Mouse (Mus musculus) neural tube, embryonic 12.5 days (tissue): ENCODE data around the gene Pex19. TPM values are rescaled to one million over a fixed set of nuclear protein-coding genes. Genes with fewer than 3 reads are reported as not detected.

ENCODE experiments used
- ATAC-seq: fragments of 200-750 bp; cut with Nextera tagmentation; 2 replicates; pipeline ENCODE4 v1.8.0; 2017; ENCODE audit warnings: low read depth, mild to moderate bottlenecking, moderate TSS enrichment, moderate library complexity; ENCODE audit not compliant: low FRiP score
- H3K27ac ChIP-seq: fragments of 300-500 bp; sonication (generic); 2 replicates; pipeline ENCODE4 v1.5.1; 2016
- H3K27me3 ChIP-seq: fragments of 300-500 bp; sonication (generic); replicated peaks from 2 replicates; pipeline ENCODE4 v1.6.1; 2016; ENCODE audit warnings: mild to moderate bottlenecking
- H3K36me3 ChIP-seq: fragments of 300-500 bp; sonication (generic); 2 replicates; pipeline ENCODE4 v1.6.1; 2016; ENCODE audit warnings: mild to moderate bottlenecking
- H3K4me1 ChIP-seq: fragments of 300-500 bp; sonication (generic); 2 replicates; pipeline ENCODE4 v1.6.1; 2016
- H3K4me2 ChIP-seq: fragments of 300-500 bp; sonication (generic); replicated peaks from 2 replicates; pipeline ENCODE4 v1.6.1; 2016; ENCODE audit warnings: mild to moderate bottlenecking
- H3K4me3 ChIP-seq: fragments of 300-500 bp; sonication (generic); 2 replicates; pipeline ENCODE4 v1.5.1; 2016
- H3K9ac ChIP-seq: fragments of 300-500 bp; sonication (generic); 2 replicates; pipeline ENCODE4 v1.6.1; 2016; ENCODE audit warnings: mild to moderate bottlenecking
- H3K9me3 ChIP-seq: fragments of 300-500 bp; sonication (generic); 2 replicates; pipeline ENCODE4 v1.6.1; 2016; ENCODE audit warnings: mild to moderate bottlenecking
- WGBS: fragments of 180-500 bp; shearing (Covaris S2); methylation state at CpG from one replicate; pipeline ENCODE4 v1.1.7; 2016; 5-methylcytosine and 5-hydroxymethylcytosine counted together
- polyA plus RNA-seq: library from polyadenylated mRNA; unstranded; fragments of >200 nt; fragmentation: Nextera tagmentation; extraction: Ambion mirVana; gene quantifications from 2 replicates; pipeline ENCODE4 v1.2.1, GENCODE M21; 2016

Gene Pex19
- polyA plus RNA-seq, 1 experiment from 2014 or later: 191 TPM

- Histone ChIP-seq H3K36me3 (peaks cover 98% of the 10 kb centered on the region), H3K4me3 (no peak overlapping the region), H3K27me3 (no peaks in the 10 kb centered on the region), H3K4me1 (no peaks in the 10 kb centered on the region), H3K9ac (no peak overlapping the region), H3K27ac (no peak overlapping the region), H3K9me3 (no peaks in the 10 kb centered on the region), H3K4me2 (no peak overlapping the region)
- ATAC-seq: no peak
- 93% methylated on average over 5 of the region's 5 CpGs for WGBS
These were observed 9.6 kb upstream of the Pex19 start for GRCm38 (mm10) chr1:172116948-172117347.

- Histone ChIP-seq H3K4me1 (no peaks in the 10 kb centered on the region), H3K9ac (no peak overlapping the region), H3K36me3 (peaks cover 92% of the 10 kb centered on the region), H3K4me3 (no peak overlapping the region), H3K27me3 (no peaks in the 10 kb centered on the region), H3K9me3 (no peaks in the 10 kb centered on the region), H3K27ac (no peak overlapping the region), H3K4me2 (no peak overlapping the region)
- WGBS: 85% methylated on average over 6 of the region's 6 CpGs
- no peak for ATAC-seq
These were observed 7.5 kb upstream of the Pex19 start for GRCm38 (mm10) chr1:172119100-172119499.

GRCm38 (mm10) chr1:172119720-172120119, 6.8 kb upstream of the Pex19 start:
- Histone ChIP-seq H3K27me3 (no peaks in the 10 kb centered on the region), H3K9me3 (no peaks in the 10 kb centered on the region), H3K36me3 (peaks cover 86% of the 10 kb centered on the region), H3K4me1 (no peaks in the 10 kb centered on the region), H3K9ac (no peak overlapping the region), H3K4me3 (no peak overlapping the region), H3K4me2 (no peak overlapping the region), H3K27ac (no peak overlapping the region)
- 55% methylated on average over 3 of the region's 3 CpGs for WGBS
- no peak for ATAC-seq

- 73% methylated on average over 2 of the region's 2 CpGs for WGBS
- no peaks in the 10 kb centered on the region for H3K27me3 ChIP-seq
- no peak overlapping the region for H3K27ac ChIP-seq
- ATAC-seq: no peak
- no peak overlapping the region for H3K4me3 ChIP-seq
- H3K9ac ChIP-seq: no peak overlapping the region
- H3K4me2 ChIP-seq: no peak overlapping the region
- H3K36me3 ChIP-seq: peaks cover 57% of the 10 kb centered on the region
- peaks cover 11% of the 10 kb centered on the region for H3K4me1 ChIP-seq
- no peaks in the 10 kb centered on the region for H3K9me3 ChIP-seq
These were observed 3.9 kb upstream of the Pex19 start for GRCm38 (mm10) chr1:172122671-172123070.

- H3K9me3 ChIP-seq: no peaks in the 10 kb centered on the region
- no peaks in the 10 kb centered on the region for H3K27me3 ChIP-seq
- H3K4me1 ChIP-seq: peaks cover 15% of the 10 kb centered on the region
- 77% methylated on average over 6 of the region's 6 CpGs for WGBS
- H3K27ac ChIP-seq: no peak overlapping the region
- no peak for ATAC-seq
- no peak overlapping the region for H3K4me2 ChIP-seq
- peaks cover 50% of the 10 kb centered on the region for H3K36me3 ChIP-seq
- no peak overlapping the region for H3K4me3 ChIP-seq
- no peak overlapping the region for H3K9ac ChIP-seq
These were observed 2.0 kb upstream of the Pex19 start for GRCm38 (mm10) chr1:172124572-172124971.

GRCm38 (mm10) chr1:172127487-172127886, 932 bp downstream of the Pex19 start:
- Histone ChIP-seq H3K4me2 (peak overlapping the region; percentile 80), H3K9me3 (no peaks in the 10 kb centered on the region), H3K27ac (no peak overlapping the region), H3K4me3 (peak overlapping the region; percentile 66), H3K4me1 (peaks cover 15% of the 10 kb centered on the region), H3K27me3 (no peaks in the 10 kb centered on the region), H3K36me3 (peaks cover 48% of the 10 kb centered on the region), H3K9ac (peak overlapping the region; percentile 70)
- no peak for ATAC-seq
- WGBS: 50% methylated on average over 5 of the region's 5 CpGs

- H3K36me3 ChIP-seq: peaks cover 48% of the 10 kb centered on the region
- H3K4me2 ChIP-seq: no peak overlapping the region
- no peak for ATAC-seq
- H3K9me3 ChIP-seq: no peaks in the 10 kb centered on the region
- no peaks in the 10 kb centered on the region for H3K27me3 ChIP-seq
- WGBS: 95% methylated on average over 15 of the region's 15 CpGs
- no peak overlapping the region for H3K27ac ChIP-seq
- peaks cover 15% of the 10 kb centered on the region for H3K4me1 ChIP-seq
- no peak overlapping the region for H3K9ac ChIP-seq
- no peak overlapping the region for H3K4me3 ChIP-seq
These were observed 2.0 kb downstream of the Pex19 start for GRCm38 (mm10) chr1:172128563-172128962.

- H3K4me2 ChIP-seq: no peak overlapping the region
- H3K9ac ChIP-seq: no peak overlapping the region
- H3K9me3 ChIP-seq: no peaks in the 10 kb centered on the region
- no peaks in the 10 kb centered on the region for H3K27me3 ChIP-seq
- no peak overlapping the region for H3K4me3 ChIP-seq
- 86% methylated on average over 2 of the region's 2 CpGs for WGBS
- peaks cover 15% of the 10 kb centered on the region for H3K4me1 ChIP-seq
- no peak for ATAC-seq
- peaks cover 53% of the 10 kb centered on the region for H3K36me3 ChIP-seq
- H3K27ac ChIP-seq: no peak overlapping the region
These were observed 2.6 kb downstream of the Pex19 start for GRCm38 (mm10) chr1:172129108-172129507.

- no peak for ATAC-seq
- WGBS: 97% methylated on average over 5 of the region's 5 CpGs
These were observed 3.2 kb downstream of the Pex19 start for GRCm38 (mm10) chr1:172129780-172130179.

GRCm38 (mm10) chr1:172132319-172132718, 5.8 kb downstream of the Pex19 start:
- ATAC-seq: no peak; the same call in 1 of the 2 replicates
- no peaks in the 10 kb centered on the region for H3K27me3 ChIP-seq
- H3K9ac ChIP-seq: no peak overlapping the region
- peaks cover 7% of the 10 kb centered on the region for H3K4me1 ChIP-seq
- H3K27ac ChIP-seq: no peak overlapping the region
- H3K4me3 ChIP-seq: no peak overlapping the region
- H3K9me3 ChIP-seq: no peaks in the 10 kb centered on the region
- no peak overlapping the region for H3K4me2 ChIP-seq
- 90% methylated on average over 7 of the region's 7 CpGs for WGBS
- peaks cover 71% of the 10 kb centered on the region for H3K36me3 ChIP-seq

More at GRCm38 (mm10) chr1:172129780-172130179, 3.2 kb downstream of the Pex19 start:
- H3K27me3 ChIP-seq: no peaks in the 10 kb centered on the region
- peaks cover 60% of the 10 kb centered on the region for H3K36me3 ChIP-seq
- H3K9me3 ChIP-seq: no peaks in the 10 kb centered on the region
- H3K27ac ChIP-seq: no peak overlapping the region
- peaks cover 15% of the 10 kb centered on the region for H3K4me1 ChIP-seq
- H3K4me3 ChIP-seq: no peak overlapping the region
- H3K9ac ChIP-seq: no peak overlapping the region
- H3K4me2 ChIP-seq: no peak overlapping the region

GRCm38 (mm10) chr1:172133535-172133934, 7.0 kb downstream of the Pex19 start:
- no peak for ATAC-seq
- Histone ChIP-seq H3K4me1 (no peaks in the 10 kb centered on the region), H3K36me3 (peaks cover 70% of the 10 kb centered on the region), H3K27ac (no peak overlapping the region), H3K4me3 (no peak overlapping the region), H3K27me3 (no peaks in the 10 kb centered on the region), H3K9me3 (no peaks in the 10 kb centered on the region), H3K9ac (no peak overlapping the region), H3K4me2 (no peak overlapping the region)
- WGBS: 88% methylated on average over 7 of the region's 7 CpGs

- Histone ChIP-seq H3K36me3 (peaks cover 65% of the 10 kb centered on the region), H3K9ac (no peak overlapping the region), H3K4me2 (no peak overlapping the region), H3K27me3 (no peaks in the 10 kb centered on the region), H3K4me1 (no peaks in the 10 kb centered on the region), H3K4me3 (no peak overlapping the region), H3K9me3 (no peaks in the 10 kb centered on the region), H3K27ac (no peak overlapping the region)
- no peak for ATAC-seq
- WGBS: 87% methylated on average over 4 of the region's 4 CpGs
These were observed 7.5 kb downstream of the Pex19 start for GRCm38 (mm10) chr1:172134072-172134471.

GRCm38 (mm10) chr1:172140160-172140559, 13.6 kb downstream of the Pex19 start:
- Histone ChIP-seq H3K27me3 (no peaks in the 10 kb centered on the region), H3K4me3 (no peak overlapping the region), H3K27ac (no peak overlapping the region), H3K9me3 (no peaks in the 10 kb centered on the region), H3K9ac (no peak overlapping the region), H3K4me2 (no peak overlapping the region), H3K4me1 (no peaks in the 10 kb centered on the region), H3K36me3 (peaks cover 7% of the 10 kb centered on the region; the same call in 1 of the 2 replicates)
- WGBS: 87% methylated on average over 2 of the region's 2 CpGs
- no peak for ATAC-seq
